Mouse (Mus musculus): ENCODE results near the gene Rpl39. TPM values are rescaled to one million over a fixed set of nuclear protein-coding genes. Genes with fewer than 3 reads are reported as not detected.
A peak's percentile ranks its signal among the peaks of the same experiment; 100 is the strongest.

Rpl39 gene
- total RNA-seq, 2 experiments from 2014 or later: 417 to 466 TPM

DNA sequence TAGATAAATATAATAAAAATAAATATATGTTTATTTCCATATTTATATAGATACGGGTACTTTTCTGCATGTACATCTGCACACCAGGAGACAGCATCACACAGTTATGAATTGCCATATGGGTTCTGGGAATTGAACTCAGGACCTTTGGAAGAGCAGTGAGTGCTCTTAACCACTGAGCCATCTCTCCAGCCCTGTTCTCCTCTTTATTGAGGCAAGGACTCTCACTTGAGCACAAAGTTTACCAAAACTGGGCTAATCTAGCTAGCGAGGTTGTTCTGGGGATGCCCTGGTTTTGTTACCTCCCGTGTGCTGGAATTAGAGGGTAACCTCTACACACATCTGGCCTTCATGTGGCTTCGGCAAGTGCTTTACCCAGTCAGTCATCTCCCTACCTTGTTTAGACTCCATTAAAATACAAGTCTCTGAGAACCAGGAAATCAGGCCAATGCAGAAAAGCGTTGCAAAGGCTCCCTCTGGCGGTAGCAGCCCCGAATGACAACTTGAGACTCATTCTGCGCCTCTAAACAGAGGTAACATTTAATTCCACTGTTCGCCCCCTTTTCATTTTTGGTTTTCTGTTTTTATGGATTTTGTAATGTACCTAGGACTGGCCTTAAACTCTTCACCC is 10.8 kb downstream of the Rpl39 start:
- intact Hi-C loops (cut with DNase I; ENCODE audit: low total_unique reads): no loop called here
- DNase-seq: peak; percentile 30

GRCm38 (mm10) chrX:37068766-37069165 is 16.4 kb downstream of the Rpl39 start:
- no peak for DNase-seq
- intact Hi-C loops (cut with DNase I; ENCODE audit: low total_unique reads): no loop called here

DNA sequence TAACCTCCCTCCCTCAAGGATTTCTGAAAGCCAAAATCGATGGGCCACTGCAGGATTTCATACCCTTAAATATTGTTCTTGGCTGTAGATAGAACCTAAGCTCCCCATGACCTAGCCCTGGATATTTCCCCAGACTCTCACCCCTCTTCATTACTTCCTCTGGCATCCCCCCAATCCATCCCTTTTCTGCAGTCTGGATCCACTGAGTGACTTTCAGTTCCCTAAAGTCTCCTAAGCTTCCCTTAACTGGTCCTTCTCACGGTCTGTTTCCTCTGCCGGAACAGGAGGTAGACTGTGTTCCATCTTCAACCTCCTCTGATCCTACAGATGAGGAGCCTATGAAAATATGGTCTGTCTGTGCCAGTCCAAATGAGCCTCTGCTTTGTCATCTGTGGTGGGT is 17.9 kb downstream of the Rpl39 start:
- DNase-seq: no peak
- intact Hi-C loops (cut with DNase I; ENCODE audit: low total_unique reads): no loop called here

GRCm38 (mm10) chrX:37063902-37064301 is 21.3 kb downstream of the Rpl39 start:
- DNase-seq: no peak
- intact Hi-C loops (cut with DNase I; ENCODE audit: low total_unique reads): no loop called here

DNA sequence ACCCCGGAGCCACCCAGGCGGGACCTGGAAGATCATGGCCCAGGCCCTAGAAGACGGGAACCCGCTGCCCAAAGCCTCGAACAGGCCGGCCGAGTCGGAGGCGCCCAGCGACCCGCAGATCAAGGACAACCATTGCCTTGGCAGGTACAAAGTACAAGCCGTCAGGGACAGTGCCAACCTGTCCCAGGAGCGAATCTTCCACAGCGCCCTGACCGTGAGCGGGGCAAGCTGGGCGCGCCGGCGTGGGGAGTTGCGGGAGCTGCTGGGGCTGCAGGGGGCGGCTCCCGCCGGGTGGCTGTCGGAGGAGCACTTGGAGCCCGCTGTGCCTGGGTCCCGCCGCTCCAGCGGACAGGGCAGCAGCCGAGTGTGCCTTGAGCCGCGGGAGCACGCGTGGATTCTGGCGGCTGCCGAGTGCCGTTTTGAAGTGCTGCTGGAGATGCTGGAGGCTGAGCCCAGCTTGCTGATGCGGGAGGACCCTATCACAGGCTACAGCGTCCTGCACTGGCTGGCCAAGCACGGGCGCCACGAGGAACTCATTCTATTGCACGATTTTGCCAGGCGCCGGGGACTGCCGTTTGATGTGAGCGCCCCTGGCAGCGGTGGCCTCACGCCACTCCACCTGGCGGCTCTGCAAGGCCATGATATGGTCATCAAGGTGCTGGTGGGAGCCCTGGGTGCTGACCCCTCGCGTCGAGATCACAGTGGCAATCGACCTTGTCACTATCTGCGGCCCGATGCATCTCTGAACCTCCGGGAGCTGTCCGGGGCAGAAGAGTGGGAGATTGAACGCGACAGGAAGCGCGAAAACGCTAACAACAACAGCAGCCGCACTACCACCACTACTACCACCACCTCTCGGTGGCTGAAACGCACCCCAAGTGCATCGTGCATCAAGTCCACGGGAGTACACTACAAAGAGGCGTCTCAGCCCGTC is 36.0 kb downstream of the Rpl39 start:
- DNase-seq: peak; percentile 13

DNA sequence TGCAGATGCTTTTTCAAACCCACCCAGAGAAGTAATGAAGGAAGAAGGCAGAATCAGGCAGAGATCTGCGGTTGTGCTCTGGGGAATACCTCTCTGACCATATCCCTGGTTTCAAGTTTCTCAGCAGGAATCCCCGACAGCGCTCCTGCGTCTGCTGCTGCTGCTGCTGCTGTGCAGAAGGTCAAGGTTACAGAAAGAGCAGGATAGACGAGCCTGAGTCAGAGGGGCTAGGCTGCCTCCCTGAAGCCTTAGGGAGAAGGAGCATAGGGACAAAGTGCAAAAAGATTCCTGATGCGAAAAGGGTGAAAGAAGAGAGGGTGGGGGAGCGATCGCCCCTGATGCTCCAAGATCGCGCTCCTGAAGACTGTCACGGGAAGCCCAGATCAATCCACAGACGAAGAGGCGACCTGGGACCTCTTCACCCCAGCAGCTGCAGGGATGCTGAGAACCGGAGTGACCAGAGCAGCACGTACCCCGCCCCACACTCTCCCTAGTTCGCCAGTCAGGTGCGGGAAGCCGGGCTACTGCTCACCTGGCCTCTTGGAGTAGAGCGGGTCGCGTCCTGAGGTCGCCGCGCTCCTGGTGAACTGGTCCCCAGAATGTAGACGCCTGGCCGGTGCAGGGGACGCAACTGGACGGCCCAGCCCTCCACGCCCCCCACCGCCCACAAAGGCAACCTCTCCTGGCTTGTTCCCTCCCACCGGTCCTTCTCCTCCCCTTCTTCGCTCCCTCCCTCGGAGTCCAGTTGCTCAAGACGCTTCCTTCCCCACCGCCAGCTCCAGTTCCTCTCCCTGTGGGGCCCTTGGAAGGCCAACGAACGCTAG is 36.9 kb downstream of the Rpl39 start, which contains the start of gene Sowahd:
Sowahd (plus strand) TSS at position 780 of the 824 bp plus-strand sequence.
- intact Hi-C loops (cut with DNase I; ENCODE audit: low total_unique reads): no loop called here
- no peak for DNase-seq

More for the DNA sequence above, 36.0 kb downstream of the Rpl39 start:
- intact Hi-C loops (cut with DNase I; ENCODE audit: low total_unique reads): no loop called here

DNA sequence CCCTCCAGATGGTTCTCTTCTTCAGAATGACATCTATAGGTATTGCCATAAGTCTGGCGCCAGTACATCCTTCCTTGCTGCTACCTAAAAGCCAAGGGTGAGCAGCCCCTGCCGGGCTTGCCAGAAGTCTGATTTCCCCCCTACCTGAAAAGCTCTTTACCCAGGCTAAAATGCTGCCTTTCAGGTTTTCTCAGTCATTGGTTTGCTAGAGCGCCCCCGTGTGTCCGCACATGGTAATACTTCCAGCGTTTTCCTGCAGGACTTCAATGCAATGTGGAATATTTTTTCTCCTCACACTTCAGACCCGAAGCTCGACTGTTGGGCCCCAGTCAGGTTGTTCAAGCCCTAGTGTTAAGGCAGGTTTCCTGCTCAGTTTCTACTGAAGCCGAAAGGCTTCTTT is 42.5 kb downstream of the Rpl39 start:
- peak; percentile 27 for DNase-seq
- intact Hi-C loops (cut with DNase I; ENCODE audit: low total_unique reads): no loop called here

Other genes starting within 250 kb of the Rpl39 start
- 10 to 100 TPM; 36.8 to 38.6 TPM for gene Ube2a, start 211.5 kb downstream of the Rpl39 start, total RNA-seq (2021)
- gene C330007P06Rik, start 211.3 kb downstream of the Rpl39 start, total RNA-seq (2021): 10 to 100 TPM; 11.3 to 11.7 TPM
- gene Nkrf, start 182.5 kb downstream of the Rpl39 start, total RNA-seq (2021): 1 to 10 TPM; 3.7 to 4.2 TPM
- gene Sept6, start 93.6 kb downstream of the Rpl39 start, total RNA-seq (2021): 1 to 10 TPM; 4.3 to 7.0 TPM
- gene Sowahd, start 36.6 kb downstream of the Rpl39 start, total RNA-seq (2021): not detected
- gene Upf3b, start 24.9 kb upstream of the Rpl39 start, total RNA-seq (2021): 1 to 10 TPM; 8.5 to 9.4 TPM
- 1 to 10 TPM; 6.6 to 7.2 TPM for gene Nkap, start 41.4 kb upstream of the Rpl39 start, total RNA-seq (2021)
- gene Akap14, start 83.4 kb upstream of the Rpl39 start, total RNA-seq (2021): not detected
- gene Ndufa1, start 105.8 kb upstream of the Rpl39 start, total RNA-seq (2021): 100 to 1,000 TPM; 346 to 390 TPM
- gene Rnf113a1, start 105.8 kb upstream of the Rpl39 start, total RNA-seq (2021): 1 to 10 TPM; 1.8 to 2.4 TPM
- not detected for gene Gm9, start 125.6 kb upstream of the Rpl39 start, total RNA-seq (2021)
- not detected for gene Rhox1, start 136.9 kb upstream of the Rpl39 start, total RNA-seq (2021)
- not detected for gene Rhox2a, start 159.6 kb upstream of the Rpl39 start, total RNA-seq (2021)
- not detected for gene Rhox3a, start 164.5 kb upstream of the Rpl39 start, total RNA-seq (2021)
- not detected for gene Rhox4a, start 179.9 kb upstream of the Rpl39 start, total RNA-seq (2021)